Mouse (Mus musculus) midbrain, embryonic 15.5 days (tissue): Measurements from ENCODE around the gene Il3ra. TPM values are rescaled to one million over a fixed set of nuclear protein-coding genes. Genes with fewer than 3 reads are reported as not detected.

ENCODE experiments used
- ATAC-seq: fragments of 200-750 bp; cut with Nextera tagmentation; replicated peaks from 2 replicates; pipeline ENCODE4 v1.8.0; 2017; ENCODE audit warnings: moderate TSS enrichment
- H3K27ac ChIP-seq: fragments of 300-500 bp; sonication (generic); 2 replicates; pipeline ENCODE4 v1.5.1; 2015; ENCODE audit warnings: mild to moderate bottlenecking, inconsistent platforms
- H3K27me3 ChIP-seq: fragments of 300-500 bp; sonication (generic); replicated peaks from 2 replicates; pipeline ENCODE4 v1.6.1; 2015; ENCODE audit warnings: inconsistent platforms
- H3K36me3 ChIP-seq: fragments of 300-500 bp; sonication (generic); replicated peaks from 2 replicates; pipeline ENCODE4 v1.6.1; 2015; ENCODE audit warnings: inconsistent platforms
- H3K4me1 ChIP-seq: fragments of 300-500 bp; sonication (generic); 2 replicates; pipeline ENCODE4 v1.6.1; 2015; ENCODE audit warnings: inconsistent platforms
- H3K4me2 ChIP-seq: fragments of 300-500 bp; sonication (generic); 2 replicates; pipeline ENCODE4 v1.6.1; 2015; ENCODE audit warnings: inconsistent platforms, mild to moderate bottlenecking, moderate library complexity
- H3K4me3 ChIP-seq: fragments of 300-500 bp; sonication (generic); 2 replicates; pipeline ENCODE4 v1.5.1; 2015; ENCODE audit warnings: mild to moderate bottlenecking, inconsistent platforms
- H3K9ac ChIP-seq: fragments of 300-500 bp; sonication (generic); 2 replicates; pipeline ENCODE4 v1.6.1; 2015; ENCODE audit warnings: mild to moderate bottlenecking, inconsistent platforms
- H3K9me3 ChIP-seq: fragments of 300-500 bp; sonication (generic); 2 replicates; pipeline ENCODE4 v1.6.1; 2016; ENCODE audit warnings: inconsistent platforms
- WGBS: fragments of 180-500 bp; shearing (Covaris S2); methylation state at CpG from one replicate; pipeline ENCODE4 v1.1.7; 2015; ENCODE audit warnings: mixed read lengths; 5-methylcytosine and 5-hydroxymethylcytosine counted together
- polyA plus RNA-seq: library from polyadenylated mRNA; unstranded; fragments of >200 nt; fragmentation: Nextera tagmentation; extraction: Ambion mirVana; gene quantifications from 2 replicates; pipeline ENCODE4 v1.2.1, GENCODE M21; 2015

Il3ra gene
- polyA plus RNA-seq, 1 experiment from 2014 or later = 2.1 TPM

- Histone ChIP-seq H3K9me3 (peaks cover 12% of the 10 kb centered on the region; the same call in 1 of the 2 replicates), H3K27me3 (no peaks in the 10 kb centered on the region), H3K4me2 (no peak overlapping the region), H3K4me3 (no peak overlapping the region), H3K36me3 (no peaks in the 10 kb centered on the region), H3K9ac (no peak overlapping the region), H3K27ac (no peak overlapping the region), H3K4me1 (peaks cover 5% of the 10 kb centered on the region)
- WGBS = 95% methylated on average over 29 of the region's 29 CpGs
- ATAC-seq = no peak
These were observed 4.4 kb downstream of the Il3ra start for GRCm38 (mm10) chr14:14350263-14351147.

DNA sequence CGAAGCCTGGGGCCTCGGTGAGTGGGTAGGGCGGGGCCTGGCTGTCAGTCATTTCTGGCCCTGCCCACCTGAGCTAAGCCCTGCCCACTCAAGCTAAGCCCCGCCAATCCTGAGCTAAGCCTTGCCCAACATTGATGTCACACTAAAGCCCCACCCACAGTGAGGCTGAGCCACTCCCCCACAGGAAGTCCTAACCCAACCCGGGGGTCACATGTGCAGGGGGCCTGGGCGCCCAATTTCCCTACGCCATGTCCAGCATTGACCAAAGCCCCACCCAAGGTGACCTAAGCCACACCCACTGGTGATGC is 5.0 kb downstream of the Il3ra start:
- H3K4me2 ChIP-seq = no peak overlapping the region
- H3K4me3 ChIP-seq = no peak overlapping the region
- no peak for ATAC-seq
- no peaks in the 10 kb centered on the region for H3K27me3 ChIP-seq
- 98% methylated on average over 7 of the region's 7 CpGs for WGBS
- H3K9ac ChIP-seq = no peak overlapping the region
- no peaks in the 10 kb centered on the region for H3K36me3 ChIP-seq
- H3K4me1 ChIP-seq = peaks cover 5% of the 10 kb centered on the region
- H3K9me3 ChIP-seq = peaks cover 12% of the 10 kb centered on the region; the same call in 1 of the 2 replicates
- H3K27ac ChIP-seq = no peak overlapping the region

GRCm38 (mm10) chr14:14351721-14352590 is 5.9 kb downstream of the Il3ra start:
- H3K4me1 ChIP-seq = no peaks in the 10 kb centered on the region
- no peaks in the 10 kb centered on the region for H3K27me3 ChIP-seq
- no peak overlapping the region for H3K4me3 ChIP-seq
- H3K27ac ChIP-seq = no peak overlapping the region
- H3K36me3 ChIP-seq = no peaks in the 10 kb centered on the region
- no peak overlapping the region for H3K4me2 ChIP-seq
- 81% methylated on average over 9 of the region's 9 CpGs for WGBS
- peaks cover 12% of the 10 kb centered on the region; the same call in 1 of the 2 replicates for H3K9me3 ChIP-seq
- no peak overlapping the region for H3K9ac ChIP-seq
- ATAC-seq = peak; percentile 43

GRCm38 (mm10) chr14:14352606-14353005 is 6.5 kb downstream of the Il3ra start:
- Histone ChIP-seq H3K4me3 (no peak overlapping the region), H3K9ac (no peak overlapping the region), H3K9me3 (peaks cover 12% of the 10 kb centered on the region; the same call in 1 of the 2 replicates), H3K27me3 (no peaks in the 10 kb centered on the region), H3K27ac (no peak overlapping the region), H3K4me2 (no peak overlapping the region), H3K4me1 (no peaks in the 10 kb centered on the region), H3K36me3 (no peaks in the 10 kb centered on the region)
- WGBS = 73% methylated on average over 6 of the region's 6 CpGs
- no peak; the same call in none of the 2 replicates for ATAC-seq

- Histone ChIP-seq H3K4me2 (no peak overlapping the region), H3K9me3 (peaks cover 11% of the 10 kb centered on the region; the same call in 1 of the 2 replicates), H3K36me3 (no peaks in the 10 kb centered on the region), H3K9ac (no peak overlapping the region), H3K4me3 (no peak overlapping the region), H3K27me3 (no peaks in the 10 kb centered on the region), H3K27ac (no peak overlapping the region), H3K4me1 (no peaks in the 10 kb centered on the region)
- ATAC-seq = 0 out of 2 replicates have a peak, but pooled peaks have one; percentile 1
- WGBS = 84% methylated on average over 7 of the region's 7 CpGs
These were observed 7.1 kb downstream of the Il3ra start for GRCm38 (mm10) chr14:14353081-14353732.

- Histone ChIP-seq H3K4me1 (no peaks in the 10 kb centered on the region), H3K4me2 (no peak overlapping the region), H3K27ac (no peak overlapping the region), H3K36me3 (no peaks in the 10 kb centered on the region), H3K9me3 (peaks cover 7% of the 10 kb centered on the region; the same call in 1 of the 2 replicates), H3K27me3 (no peaks in the 10 kb centered on the region), H3K4me3 (no peak overlapping the region), H3K9ac (no peak overlapping the region)
- 84% methylated on average over 8 of the region's 8 CpGs for WGBS
- peak; percentile 11; the same call in 1 of the 2 replicates for ATAC-seq
These were observed 7.8 kb downstream of the Il3ra start for GRCm38 (mm10) chr14:14353740-14354510.

- Histone ChIP-seq H3K27me3 (no peaks in the 10 kb centered on the region), H3K4me1 (no peaks in the 10 kb centered on the region), H3K9me3 (peaks cover 3% of the 10 kb centered on the region; the same call in 1 of the 2 replicates), H3K27ac (no peak overlapping the region), H3K4me3 (no peak overlapping the region), H3K4me2 (no peak overlapping the region), H3K36me3 (no peaks in the 10 kb centered on the region), H3K9ac (no peak overlapping the region)
- WGBS = 72% methylated on average over 13 of the region's 13 CpGs
- ATAC-seq = peak; percentile 46
These were observed 8.7 kb downstream of the Il3ra start for GRCm38 (mm10) chr14:14354511-14355359.

DNA sequence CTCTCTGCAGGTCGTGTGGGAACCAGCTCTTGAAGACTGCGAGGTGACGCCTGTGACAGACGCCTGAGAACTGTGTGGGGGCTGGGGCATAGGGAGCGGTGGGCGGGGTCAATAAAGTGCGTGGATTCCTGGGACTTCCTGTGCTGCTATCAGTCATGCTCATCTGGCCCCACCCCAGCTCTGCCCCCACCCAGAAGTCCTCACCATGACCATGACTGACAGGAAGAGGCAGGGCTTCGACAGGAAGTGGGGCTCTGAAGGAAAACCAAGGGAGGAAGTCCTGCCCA is 9.2 kb downstream of the Il3ra start:
- Histone ChIP-seq H3K9ac (no peak overlapping the region), H3K9me3 (peaks cover 3% of the 10 kb centered on the region; the same call in 1 of the 2 replicates), H3K4me1 (no peaks in the 10 kb centered on the region), H3K27ac (no peak overlapping the region), H3K36me3 (no peaks in the 10 kb centered on the region), H3K4me3 (no peak overlapping the region), H3K4me2 (no peak overlapping the region), H3K27me3 (no peaks in the 10 kb centered on the region)
- WGBS = 91% methylated on average over 8 of the region's 8 CpGs
- no peak for ATAC-seq

DNA sequence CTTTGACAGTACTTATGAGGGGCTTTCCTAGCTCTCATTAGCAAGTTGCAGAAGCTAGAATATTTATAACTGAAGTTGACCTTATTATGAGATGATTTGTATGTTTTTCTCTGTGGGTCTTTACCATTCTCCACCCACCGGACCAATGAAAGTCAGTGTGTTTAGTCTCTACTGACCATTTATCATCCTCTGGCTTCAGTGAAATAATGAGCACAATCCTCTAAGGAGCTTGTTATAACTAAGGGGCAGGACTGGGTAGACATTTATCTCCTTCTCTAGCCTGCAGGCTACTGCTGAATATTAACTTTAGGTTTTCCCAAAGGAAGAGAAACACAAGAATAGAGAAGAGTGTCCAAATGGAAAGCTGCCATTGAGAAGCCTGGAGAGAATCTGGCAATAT is 49.5 kb downstream of the Il3ra start:
- WGBS = 76% methylated on average over 1 of the region's 1 CpGs
- no peaks in the 10 kb centered on the region for H3K36me3 ChIP-seq
- peak; percentile 79 for ATAC-seq

DNA sequence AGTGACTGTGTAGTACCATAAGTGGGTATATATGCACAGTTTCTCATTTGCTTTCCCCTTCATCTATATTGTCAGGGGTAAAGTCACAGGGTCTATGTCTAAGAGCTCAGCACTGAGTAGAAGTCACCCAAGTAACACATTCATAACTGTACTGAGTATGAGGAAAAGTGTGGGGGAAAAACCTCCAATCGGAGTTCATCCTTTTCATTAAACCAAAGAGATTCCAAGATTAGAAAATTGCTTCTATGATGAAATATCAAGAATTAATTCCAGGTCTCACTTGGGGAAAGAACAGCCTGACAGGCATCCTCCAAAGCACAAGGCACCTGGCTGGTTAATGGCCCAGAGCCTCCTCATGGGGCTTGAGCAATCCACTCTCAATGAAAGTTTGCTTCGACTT is 54.9 kb downstream of the Il3ra start, which contains the start of gene Olfr721-ps1:
Gene Olfr721-ps1, plus strand, starts transcription at position 301 of the 400 bp plus-strand sequence.
- no peak within 1 kb of the TSS for H3K4me3 ChIP-seq
- H3K27me3 ChIP-seq = no peaks in the 10 kb centered on the region
- 86% methylated on average over 2 of the region's 2 CpGs for WGBS
- H3K4me1 ChIP-seq = no peaks in the 10 kb centered on the region
- H3K36me3 ChIP-seq = no peaks in the 10 kb centered on the region
- H3K9ac ChIP-seq = no peak within 1 kb of the TSS
- no peaks in the 10 kb centered on the region for H3K9me3 ChIP-seq
- H3K4me2 ChIP-seq = no peak within 1 kb of the TSS
- no peak within 1 kb of the TSS for H3K27ac ChIP-seq
- no peak for ATAC-seq

More for the DNA sequence above, 49.5 kb downstream of the Il3ra start:
- Histone ChIP-seq H3K4me2 (no peak overlapping the region), H3K9ac (no peak overlapping the region), H3K27me3 (no peaks in the 10 kb centered on the region), H3K4me3 (no peak overlapping the region), H3K4me1 (no peaks in the 10 kb centered on the region), H3K9me3 (no peaks in the 10 kb centered on the region), H3K27ac (no peak overlapping the region)
